Mouse (Mus musculus) left cerebral cortex, adult 2 months (tissue): ENCODE measurements around the gene Adam6b. TPM values are rescaled to one million over a fixed set of nuclear protein-coding genes. Genes with fewer than 3 reads are reported as not detected.
"Not testable (repeated sequence)": the region's sequence is repeated elsewhere in the genome, so short reads cannot be mapped to it uniquely, and the experiment has no call there.

Experiments used
- DNase-seq, 2 experiments: peaks; one replicate each; pipeline ENCODE4 v3.0.0; 2021 to 2022; ENCODE audit warnings: low spot score in 2 of 2, mixed read lengths in 1 of 2; ENCODE audit errors: extremely low spot score in 1 of 2
- H3K27ac ChIP-seq: fragments of 200-600 bp; 2 replicates; pipeline ENCODE4 v1.8.1; 2022
- H3K4me3 ChIP-seq: fragments of 200-600 bp; 2 replicates; pipeline ENCODE4 v1.8.1; 2022
- CTCF ChIP-seq: fragments of 200-600 bp; IDR thresholded peaks from 2 replicates; pipeline ENCODE4 v1.8.1; 2022; ENCODE audit warnings: antibody characterized with exemption, mild to moderate bottlenecking, moderate library complexity
- intact Hi-C: fragments of 180-260 bp; cut with DNase I; formaldehyde crosslinking; loops from one replicate; pipeline ENCODE4 v1.15.1; 2025
- long read RNA-seq, 2 experiments: library from polyadenylated mRNA; stranded (forward); transcript quantifications; one replicate each; pipeline ENCODE4 v2.0.0; 2021; ENCODE audit warnings: borderline mapping rate in 2 of 2
- total RNA-seq, 2 experiments: library from RNA; stranded (reverse); gene quantifications; 2 replicates each; pipeline ENCODE4 v1.2.3; 2021

Gene Adam6b
- not detected for total RNA-seq
- long read RNA-seq, experiment 1, result 0 reads
- long read RNA-seq, experiment 2, result 0 reads

- intact Hi-C loops, H3K27ac ChIP-seq, DNase-seq, H3K4me3 ChIP-seq: not testable (repeated sequence)
These were observed at the start of gene Adam6b for GRCm38 (mm10) chr12:113489211-113489610. Gene Adam6b (plus strand): TSS chr12:113489511.

- TF ChIP-seq CTCF, result no peak
- intact Hi-C loops, result no loop called here
- no peak for DNase-seq
- Histone ChIP-seq H3K4me3 (no peak overlapping the region), H3K27ac (no peak overlapping the region)
These were observed 43.2 kb upstream of the Adam6b start for GRCm38 (mm10) chr12:113446061-113446460.

- intact Hi-C loops, result no loop called here
- DNase-seq, result no peak
- no peak for TF ChIP-seq CTCF
- Histone ChIP-seq H3K27ac (no peak overlapping the region), H3K4me3 (no peak overlapping the region)
These were observed 13.1 kb upstream of the Adam6b start for GRCm38 (mm10) chr12:113476164-113476563.

- intact Hi-C loops, result no loop called here
- H3K4me3 ChIP-seq, result no peak overlapping the region
- no peak for TF ChIP-seq CTCF
- no peak for DNase-seq
- no peak overlapping the region for H3K27ac ChIP-seq
These were observed 7.2 kb upstream of the Adam6b start for GRCm38 (mm10) chr12:113482147-113482546.

GRCm38 (mm10) chr12:113482661-113483389 is 6.5 kb upstream of the Adam6b start:
- no peak for TF ChIP-seq CTCF
- Histone ChIP-seq H3K4me3 (no peak overlapping the region), H3K27ac (no peak overlapping the region)
- intact Hi-C loops, result no loop called here
- DNase-seq, result no peak

- no peak for DNase-seq
- intact Hi-C loops, result no loop called here
- Histone ChIP-seq H3K4me3 (no peak overlapping the region), H3K27ac (no peak overlapping the region)
- no peak for TF ChIP-seq CTCF
These were observed 5.7 kb upstream of the Adam6b start for GRCm38 (mm10) chr12:113483492-113484162.

- no peak for DNase-seq
- intact Hi-C loops, result no loop called here
- no peak overlapping the region for H3K4me3 ChIP-seq
These were observed 4.3 kb upstream of the Adam6b start for GRCm38 (mm10) chr12:113484971-113485485.

GRCm38 (mm10) chr12:113487693-113488092 is 1.6 kb upstream of the Adam6b start:
- H3K27ac ChIP-seq, H3K4me3 ChIP-seq: not testable (repeated sequence)
- DNase-seq, result peak; percentile 38 to 67
- peak; percentile 76 for TF ChIP-seq CTCF
- intact Hi-C loops, result loop anchor here (2.0 kb wide), 1 partner anchor 265 kb away; no protein-coding TSS in a partner anchor

More at GRCm38 (mm10) chr12:113484971-113485485, 4.3 kb upstream of the Adam6b start:
- peak; percentile 43 for TF ChIP-seq CTCF
- H3K27ac ChIP-seq, result no peak overlapping the region

- no peak for TF ChIP-seq CTCF
- no peak overlapping the region for H3K27ac ChIP-seq
- no peak for DNase-seq
- H3K4me3 ChIP-seq, result no peak overlapping the region
- intact Hi-C loops, result no loop called here
These were observed 36.6 kb downstream of the Adam6b start for GRCm38 (mm10) chr12:113525901-113526300.

Other genes starting within 250 kb of the Adam6b start
- not detected for gene Adam6a, start 54.4 kb downstream of the Adam6b start, total RNA-seq